Mouse (Mus musculus) liver, embryonic 14 days (tissue): ENCODE results near the gene Vmn2r70. TPM values are rescaled to one million over a fixed set of nuclear protein-coding genes. Genes with fewer than 3 reads are reported as not detected.

Experiments used
- polyA plus RNA-seq: library from polyadenylated mRNA; depleted of rRNA; stranded (reverse); fragments of >200 nt; gene quantifications from 2 replicates; pipeline ENCODE4 v1.2.3, GENCODE M21; 2012; rRNA removed

The Vmn2r70 gene
- polyA plus RNA-seq = not detected in 2 replicates

GRCm38 (mm10) chr7:85569092-85569491 lies at the start of gene Vmn2r70:
Gene Vmn2r70 (minus strand): TSS chr7:85569192.

GRCm38 (mm10) chr7:85562787-85563186 lies 6.2 kb downstream of the Vmn2r70 start, which contains the start of gene Vmn2r71:
Gene Vmn2r71 (plus strand): TSS chr7:85563087.

Other genes starting within 250 kb of the Vmn2r70 start
- gene Vmn2r69, start 153.3 kb downstream of the Vmn2r70 start, polyA plus RNA-seq = not detected in 2 replicates
- gene Vmn2r71, start 6.1 kb downstream of the Vmn2r70 start, polyA plus RNA-seq = not detected in 2 replicates
- not detected in 2 replicates for gene Vmn2r72, start 185.9 kb upstream of the Vmn2r70 start, polyA plus RNA-seq